Mouse (Mus musculus) cerebellum, postnatal 14 days (tissue): ENCODE measurements around the gene Camsap1.

ENCODE experiments used
- DNase-seq, 2 experiments: peaks; one replicate each; pipeline ENCODE4 v3.0.0; 2021; ENCODE audit warnings: mixed read lengths in 2 of 2

Camsap1 gene

GRCm38 (mm10) chr2:25983159-25983907 lies at the start of gene Camsap1:
Gene Camsap1 (minus strand): TSS chr2:25983282.
- peak; percentile 100 for DNase-seq

GRCm38 (mm10) chr2:26030288-26030687 lies 47.2 kb upstream of the Camsap1 start:
- DNase-seq: peak; percentile 53 to 58

GRCm38 (mm10) chr2:26024138-26025075 lies 41.3 kb upstream of the Camsap1 start:
- peak; percentile 69 to 74 for DNase-seq

DNA sequence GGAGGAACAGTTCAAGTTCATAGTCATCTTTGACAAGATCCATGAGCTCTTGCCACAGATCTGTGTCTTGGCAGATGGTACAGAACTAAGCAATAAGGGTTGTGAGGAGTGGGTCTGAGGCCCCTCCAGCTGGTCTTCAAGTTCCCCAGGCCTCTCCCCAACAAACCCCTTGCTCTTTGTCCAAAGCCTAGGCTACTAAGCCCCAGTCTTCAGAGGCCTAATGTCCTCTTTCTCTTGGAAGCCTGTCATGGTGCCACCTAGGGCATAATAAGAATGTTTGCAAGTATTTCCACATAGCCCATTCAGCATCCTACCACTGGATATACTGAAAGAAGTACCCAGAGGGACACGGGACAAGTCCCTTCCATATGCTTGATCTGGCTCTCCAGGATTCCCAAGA lies 39.5 kb upstream of the Camsap1 start:
- DNase-seq: no peak

GRCm38 (mm10) chr2:26022258-26022565 lies 39.1 kb upstream of the Camsap1 start:
- DNase-seq: no peak

DNA sequence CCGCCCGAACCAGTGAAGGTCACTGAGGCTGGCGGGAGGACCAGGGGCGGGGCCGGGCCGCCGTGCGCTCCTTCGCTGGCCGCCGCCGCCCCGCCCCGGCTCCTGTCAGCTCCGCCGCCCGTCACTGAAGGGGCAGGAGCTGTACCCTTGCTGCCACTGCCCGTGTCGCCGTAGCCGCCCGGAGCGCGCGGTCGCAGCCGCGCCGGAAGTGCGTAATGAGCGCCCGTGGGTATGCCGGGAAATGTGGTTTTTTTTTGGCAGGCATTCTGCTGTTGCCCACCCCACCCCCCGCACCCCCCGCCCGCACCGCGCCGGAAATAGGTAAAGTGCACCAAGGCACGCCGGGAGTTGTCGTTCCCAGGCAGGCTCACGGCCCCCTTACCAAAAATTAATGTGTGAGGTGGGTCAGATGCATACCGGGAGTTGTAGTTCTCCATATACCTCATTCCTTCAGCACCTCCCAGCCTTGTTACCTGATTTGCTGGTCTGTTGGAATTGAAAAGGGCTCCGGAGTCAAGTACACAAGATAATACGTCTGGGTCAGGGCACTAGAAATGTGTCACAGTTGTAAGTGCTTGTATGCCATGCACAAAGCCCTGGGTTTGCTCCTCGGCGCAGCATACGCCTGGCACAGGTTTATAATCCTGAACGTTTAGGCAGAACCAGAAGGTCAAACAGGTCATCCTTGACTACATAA lies 38.6 kb upstream of the Camsap1 start, which contains the start of gene Ubac1:
TSS of gene Ubac1 (minus strand) at position 187 of the 697 bp plus-strand sequence.
- peak; percentile 91 to 96 for DNase-seq

DNA sequence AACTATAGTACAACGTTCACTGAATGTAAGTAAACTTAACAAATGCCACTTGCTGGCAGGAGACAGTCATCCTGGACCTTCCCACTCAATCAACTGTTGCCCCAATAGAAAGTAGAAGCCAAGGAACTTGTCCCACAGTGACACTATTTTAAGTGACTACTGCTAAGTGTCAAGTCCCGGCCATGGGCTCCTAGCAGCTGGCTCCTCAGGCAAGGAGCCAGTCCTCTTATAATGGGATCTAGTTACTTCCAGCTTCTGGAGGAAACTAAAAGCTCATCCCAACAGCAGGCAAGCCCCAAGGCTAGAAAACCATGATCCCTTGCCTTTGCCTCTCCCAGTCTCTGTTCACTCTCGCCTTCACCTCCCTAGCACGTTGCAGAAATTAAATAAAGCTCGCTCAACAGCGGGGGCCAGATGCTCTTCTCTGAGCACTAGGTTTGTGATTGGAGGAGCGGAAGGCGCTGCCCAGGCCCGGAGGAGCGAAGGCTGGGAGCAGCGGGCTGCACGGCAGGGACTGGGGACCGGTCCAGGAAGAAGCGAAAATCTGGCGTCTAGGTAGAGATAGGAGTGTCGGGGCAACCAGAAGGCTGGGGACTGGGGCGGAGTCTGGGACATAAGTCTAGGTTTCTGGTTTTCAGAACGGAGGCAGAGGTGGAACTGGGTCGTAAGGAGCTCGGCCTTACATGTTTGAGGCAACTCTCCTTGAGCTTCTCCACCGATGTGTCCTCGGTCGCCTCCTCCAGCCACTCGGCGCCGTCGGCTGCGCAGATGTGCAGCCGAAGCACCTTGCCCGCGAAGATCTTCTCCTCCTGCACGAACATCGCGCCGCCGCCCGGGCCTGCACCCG lies 37.9 kb upstream of the Camsap1 start:
- peak; percentile 94 to 95 for DNase-seq

GRCm38 (mm10) chr2:26019923-26020322 lies 36.8 kb upstream of the Camsap1 start:
- no peak for DNase-seq

DNA sequence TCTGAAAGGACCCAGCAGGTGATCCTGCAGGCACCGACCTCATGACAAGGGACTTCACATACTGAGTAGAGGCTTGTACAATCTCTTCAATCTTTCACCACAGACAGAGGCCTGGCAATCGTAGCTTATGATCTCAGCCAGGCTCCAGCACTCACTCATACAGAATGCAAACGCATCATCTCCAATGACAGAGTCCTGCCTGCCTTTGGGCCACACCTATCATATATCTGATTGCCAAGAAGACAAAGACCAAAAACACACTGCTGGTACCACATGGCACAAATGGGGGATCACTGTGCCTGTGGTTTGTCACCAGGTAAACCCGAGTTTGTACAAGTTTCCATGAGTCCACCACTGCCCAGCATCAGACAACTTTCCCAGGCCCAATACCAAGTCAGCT lies 34.2 kb upstream of the Camsap1 start:
- DNase-seq: no peak

GRCm38 (mm10) chr2:26013674-26014073 lies 30.6 kb upstream of the Camsap1 start:
- DNase-seq: no peak

GRCm38 (mm10) chr2:26011420-26011819 lies 28.3 kb upstream of the Camsap1 start:
- no peak for DNase-seq

DNA sequence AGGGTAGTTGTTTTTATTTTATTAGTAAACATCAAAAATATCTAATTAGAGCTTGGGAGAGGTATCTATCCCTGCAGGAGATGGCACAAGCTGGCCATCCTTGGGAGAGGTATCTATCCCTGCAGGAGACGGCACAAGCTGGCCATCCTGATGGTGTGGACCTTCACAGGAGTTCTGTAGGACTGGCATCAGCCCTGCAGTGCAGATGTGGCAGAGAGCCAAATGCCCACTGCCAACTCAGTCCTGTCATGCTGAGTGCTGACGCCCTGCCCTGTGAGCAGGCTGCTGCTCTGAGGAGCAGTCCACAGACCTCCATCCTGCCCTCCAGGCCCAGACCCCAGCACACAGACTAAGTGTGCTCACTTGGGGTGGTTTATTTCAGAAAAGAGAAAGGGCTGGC lies 18.9 kb upstream of the Camsap1 start:
- DNase-seq: peak; percentile 92 to 94

- peak in 1 of 2 experiments; percentile 36 for DNase-seq
Observed at GRCm38 (mm10) chr2:26001136-26001535, 18.1 kb upstream of the Camsap1 start.

- peak; percentile 36 to 62 for DNase-seq
Observed at GRCm38 (mm10) chr2:25997716-25998115, 14.6 kb upstream of the Camsap1 start.

DNA sequence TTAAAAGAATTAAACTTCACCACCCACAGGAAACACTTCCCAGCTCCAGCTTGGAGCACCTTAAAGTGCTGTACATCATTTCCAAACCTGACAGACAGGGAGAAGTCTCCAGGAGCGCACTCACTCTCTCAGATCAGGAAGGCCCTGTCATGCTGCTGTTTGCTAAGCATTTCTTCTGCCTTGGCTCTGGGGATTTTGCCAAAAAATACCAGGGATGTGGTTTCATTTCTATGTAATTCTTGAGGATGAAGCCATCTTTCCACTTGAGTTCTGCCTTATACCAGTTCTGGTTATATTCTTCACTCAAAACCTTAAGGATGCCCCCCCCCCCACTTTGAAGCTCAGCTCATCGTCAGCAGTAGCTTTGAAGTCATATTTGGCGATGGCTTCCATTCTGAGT lies 11.7 kb upstream of the Camsap1 start:
- DNase-seq: no peak

DNA sequence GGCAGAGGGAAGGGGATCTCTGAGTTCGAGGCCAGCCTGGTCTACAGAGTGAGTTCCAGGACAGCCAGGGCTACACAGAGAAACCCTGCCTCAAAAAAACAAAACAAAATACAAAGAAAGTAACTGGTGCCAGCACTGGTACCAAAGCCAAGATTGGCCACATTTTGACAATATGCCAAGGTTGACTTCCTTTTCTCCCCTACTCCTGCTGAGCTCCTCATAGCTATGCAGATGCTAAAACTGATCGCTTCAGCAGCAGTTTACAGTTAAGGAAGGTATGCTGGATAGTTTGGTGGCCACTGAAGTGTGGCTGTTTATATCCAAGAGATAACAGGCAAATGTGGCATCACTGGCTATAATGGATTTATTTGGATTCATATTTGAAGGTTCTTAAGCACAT lies 9.2 kb upstream of the Camsap1 start:
- DNase-seq: peak; percentile 25 to 30

- DNase-seq: no peak
Observed at GRCm38 (mm10) chr2:25989651-25990050, 6.6 kb upstream of the Camsap1 start.

GRCm38 (mm10) chr2:25987817-25988216 lies 4.7 kb upstream of the Camsap1 start:
- DNase-seq: no peak

GRCm38 (mm10) chr2:25986601-25987000 lies 3.5 kb upstream of the Camsap1 start:
- DNase-seq: no peak

DNA sequence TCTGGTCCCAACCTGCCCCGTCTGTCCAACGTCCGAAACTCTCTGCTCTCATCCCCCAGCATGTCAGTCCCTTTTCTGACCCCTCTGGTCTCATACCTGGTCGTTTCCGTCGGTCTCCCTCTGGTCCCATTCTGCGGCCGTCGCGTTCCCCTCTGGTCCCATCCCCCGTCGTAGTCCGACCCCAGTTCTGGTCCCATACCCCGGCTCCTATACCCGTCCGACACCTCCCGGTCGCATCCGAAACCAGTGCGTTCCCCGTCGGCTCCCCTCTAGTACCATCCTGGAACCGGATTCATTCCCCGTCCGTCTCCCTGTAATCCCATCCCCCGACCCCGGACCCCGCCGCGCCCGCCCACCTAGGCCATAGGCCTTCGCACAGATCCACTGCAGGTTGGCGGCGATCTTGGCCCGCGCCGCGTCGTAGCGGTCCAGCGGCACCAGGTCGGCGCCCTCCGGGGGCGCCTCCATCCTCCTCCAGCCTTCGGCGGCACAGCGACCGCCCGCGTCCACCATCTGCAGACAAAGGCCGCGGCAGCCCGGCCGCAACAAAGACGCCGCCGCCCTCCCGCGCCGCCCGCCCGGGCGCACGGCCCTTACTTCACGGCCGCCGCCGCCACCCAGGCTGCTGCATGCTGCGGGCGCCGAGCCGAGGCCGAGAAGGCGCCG lies 523 bp downstream of the Camsap1 start:
- peak; percentile 73 to 76 for DNase-seq

- DNase-seq: peak; percentile 83 to 89
Observed at GRCm38 (mm10) chr2:25982052-25982425, 1.0 kb downstream of the Camsap1 start.

GRCm38 (mm10) chr2:25978997-25979396 lies 4.1 kb downstream of the Camsap1 start:
- DNase-seq: no peak
